Mouse (Mus musculus) yolk sac, embryonic 10.5 days (tissue): ENCODE results near the gene Sft2d1.

Experiments
- DNase-seq: peaks from one replicate; pipeline ENCODE4 v3.0.0-alpha.2; 2017; ENCODE audit warnings: low spot score

Sft2d1 gene

GRCm38 (mm10) chr17:8310838-8311614, at the start of gene Sft2d1:
Gene Sft2d1 (plus strand): TSS chr17:8311102.
- peak; percentile 96 for DNase-seq

GRCm38 (mm10) chr17:8264638-8265037, 46.3 kb upstream of the Sft2d1 start:
- peak; percentile 26 for DNase-seq

GRCm38 (mm10) chr17:8272054-8272749, 38.7 kb upstream of the Sft2d1 start:
- DNase-seq = no peak

GRCm38 (mm10) chr17:8272951-8273350, 38.0 kb upstream of the Sft2d1 start:
- DNase-seq = no peak

GRCm38 (mm10) chr17:8276071-8276470, 34.8 kb upstream of the Sft2d1 start:
- DNase-seq = peak; percentile 29

- no peak for DNase-seq
These were observed 34.2 kb upstream of the Sft2d1 start for GRCm38 (mm10) chr17:8276680-8277079.

GRCm38 (mm10) chr17:8277266-8277665, 33.6 kb upstream of the Sft2d1 start:
- no peak for DNase-seq

GRCm38 (mm10) chr17:8278356-8278755, 32.5 kb upstream of the Sft2d1 start:
- DNase-seq = no peak

- no peak for DNase-seq
These were observed 27.9 kb upstream of the Sft2d1 start, which contains the start of gene Mpc1 for GRCm38 (mm10) chr17:8282821-8283525. Gene Mpc1 (plus strand): TSS chr17:8282904.

GRCm38 (mm10) chr17:8283526-8284253, 27.2 kb upstream of the Sft2d1 start:
- DNase-seq = peak; percentile 94

- peak; percentile 8 for DNase-seq
These were observed 26.6 kb upstream of the Sft2d1 start for GRCm38 (mm10) chr17:8284254-8284661.

- DNase-seq = no peak
These were observed 25.8 kb upstream of the Sft2d1 start for GRCm38 (mm10) chr17:8285056-8285455.

GRCm38 (mm10) chr17:8286987-8287386, 23.9 kb upstream of the Sft2d1 start:
- DNase-seq = no peak

- no peak for DNase-seq
These were observed 20.8 kb upstream of the Sft2d1 start for GRCm38 (mm10) chr17:8289993-8290679.

GRCm38 (mm10) chr17:8290736-8291135, 20.2 kb upstream of the Sft2d1 start:
- no peak for DNase-seq

GRCm38 (mm10) chr17:8295825-8296224, 15.1 kb upstream of the Sft2d1 start:
- no peak for DNase-seq

GRCm38 (mm10) chr17:8296313-8296844, 14.5 kb upstream of the Sft2d1 start:
- DNase-seq = no peak

- no peak for DNase-seq
These were observed 13.2 kb upstream of the Sft2d1 start for GRCm38 (mm10) chr17:8297746-8298145.

GRCm38 (mm10) chr17:8298281-8298680, 12.6 kb upstream of the Sft2d1 start:
- no peak for DNase-seq

- DNase-seq = no peak
These were observed 11.4 kb upstream of the Sft2d1 start for GRCm38 (mm10) chr17:8299524-8299923.

GRCm38 (mm10) chr17:8301515-8301914, 9.4 kb upstream of the Sft2d1 start:
- DNase-seq = no peak
